Mouse (Mus musculus) CD8-positive naive resting alpha-beta T cell, adult 57 days (primary cell): Measurements from ENCODE around the gene Ptprb. TPM values are rescaled to one million over a fixed set of nuclear protein-coding genes. Genes with fewer than 3 reads are reported as not detected.

Experiments
- total RNA-seq: library from RNA; stranded (reverse); gene quantifications from one replicate; pipeline ENCODE4 v1.2.4, GENCODE M21; 2023

Gene Ptprb
- total RNA-seq = 0.09 TPM

DNA sequence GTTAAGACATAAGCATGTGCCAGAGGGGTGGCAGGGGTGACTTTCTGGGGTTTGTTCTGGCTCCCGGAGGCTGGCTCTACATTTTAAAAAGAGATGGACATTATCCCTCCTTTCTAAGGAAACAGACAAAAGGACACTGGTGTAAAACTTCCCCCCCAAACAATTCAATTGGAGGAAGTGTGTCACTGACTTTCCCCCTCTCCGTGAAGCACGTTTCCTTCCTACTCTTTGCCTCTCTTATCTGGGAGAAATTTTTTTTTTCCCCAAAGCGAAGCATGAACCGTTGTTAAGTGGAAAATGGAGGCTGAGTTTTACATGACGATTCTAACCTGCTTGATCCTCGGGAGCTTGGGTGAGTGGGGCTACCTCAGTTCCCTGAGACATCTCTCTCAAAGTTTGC is at the start of gene Ptprb:
Gene Ptprb, plus strand, starts transcription at position 244 of the 400 bp plus-strand sequence.

Other genes starting within 250 kb of the Ptprb start
- gene 4933416C03Rik, start 161.6 kb upstream of the Ptprb start, total RNA-seq = not detected
- gene Kcnmb4, start 198.4 kb downstream of the Ptprb start, total RNA-seq = 9.6 TPM